Mouse (Mus musculus) frontal cortex, postnatal 25 days (tissue): ENCODE measurements around the gene Shank2.
A peak's percentile ranks its signal among the peaks of the same experiment; 100 is the strongest.

Source experiments
- DNase-seq, 2 experiments: peaks; one replicate each; pipeline ENCODE4 v3.0.0; 2022; ENCODE audit warnings: low spot score in 2 of 2

Shank2 gene

GRCm38 (mm10) chr7:144268329-144268728, 266.6 kb downstream of the Shank2 start:
- DNase-seq = peak; percentile 23 to 41

- DNase-seq = no peak
Measured at GRCm38 (mm10) chr7:144268778-144269177, 267.1 kb downstream of the Shank2 start.

- DNase-seq = no peak
Measured at GRCm38 (mm10) chr7:144271074-144271473, 269.3 kb downstream of the Shank2 start.

GRCm38 (mm10) chr7:144278703-144279102, 277.0 kb downstream of the Shank2 start:
- DNase-seq = no peak

- peak in 1 of 2 experiments; percentile 17 for DNase-seq
Measured at GRCm38 (mm10) chr7:144283701-144284100, 282.0 kb downstream of the Shank2 start.

- DNase-seq = peak; percentile 46 to 51
Measured at GRCm38 (mm10) chr7:144284241-144285065, 282.7 kb downstream of the Shank2 start.

GRCm38 (mm10) chr7:144285066-144285633, 283.4 kb downstream of the Shank2 start:
- DNase-seq = no peak

GRCm38 (mm10) chr7:144285912-144286311, 284.2 kb downstream of the Shank2 start:
- DNase-seq = no peak

GRCm38 (mm10) chr7:144287991-144288390, 286.3 kb downstream of the Shank2 start:
- no peak for DNase-seq

GRCm38 (mm10) chr7:144291478-144291877, 289.8 kb downstream of the Shank2 start:
- no peak for DNase-seq

GRCm38 (mm10) chr7:144293611-144294010, 291.9 kb downstream of the Shank2 start:
- DNase-seq = no peak

GRCm38 (mm10) chr7:144294239-144295200, 292.8 kb downstream of the Shank2 start:
- DNase-seq = no peak

GRCm38 (mm10) chr7:144299351-144299750, 297.6 kb downstream of the Shank2 start:
- DNase-seq = no peak

GRCm38 (mm10) chr7:144301646-144302045, 299.9 kb downstream of the Shank2 start:
- DNase-seq = no peak

- no peak for DNase-seq
Measured at GRCm38 (mm10) chr7:144302498-144302897, 300.8 kb downstream of the Shank2 start.

- DNase-seq = no peak
Measured at GRCm38 (mm10) chr7:144307853-144308409, 306.2 kb downstream of the Shank2 start.

- no peak for DNase-seq
Measured at GRCm38 (mm10) chr7:144314438-144315105, 312.8 kb downstream of the Shank2 start.

- no peak for DNase-seq
Measured at GRCm38 (mm10) chr7:144316224-144316623, 314.5 kb downstream of the Shank2 start.

GRCm38 (mm10) chr7:144316797-144317196, 315.1 kb downstream of the Shank2 start:
- peak; percentile 23 to 57 for DNase-seq

GRCm38 (mm10) chr7:144324077-144324476, 322.3 kb downstream of the Shank2 start:
- DNase-seq = no peak

- no peak for DNase-seq
Measured at GRCm38 (mm10) chr7:144324861-144325260, 323.1 kb downstream of the Shank2 start.
